Mouse (Mus musculus) granulocyte monocyte progenitor cell, adult 5-6 weeks (primary cell): ENCODE results near the gene C1d. TPM values are rescaled to one million over a fixed set of nuclear protein-coding genes. Genes with fewer than 3 reads are reported as not detected.

Source experiments
- total RNA-seq, 2 experiments: library from RNA; stranded (forward) in 1 of 2; stranded (reverse) in 1 of 2; fragments of 200-712, 200-1000 nt in 1 of 2; fragments of >200 nt in 1 of 2; fragmentation: Nextera tagmentation in 1 of 2; gene quantifications; 2 replicates each; pipeline ENCODE4 v1.2.3; 2014 to 2017

Gene C1d
- total RNA-seq, 2 experiments from 2014 or later, result 34.4 to 92.9 TPM

Other genes with a start within 250 kb of the C1d start
- gene Cnrip1, start 206.0 kb upstream of the C1d start, total RNA-seq (2014; fragmentation: Nextera tagmentation), result 0.92 and 1.7 TPM in 2 replicates
- 0.09 and 0.31 TPM in 2 replicates for gene Cnrip1, start 206.0 kb upstream of the C1d start, total RNA-seq (2017)
- 13.9 and 16.8 TPM in 2 replicates for gene Plek, start 205.2 kb upstream of the C1d start, total RNA-seq (2014; fragmentation: Nextera tagmentation)
- 27.5 and 27.9 TPM in 2 replicates for gene Plek, start 205.2 kb upstream of the C1d start, total RNA-seq (2017)
- 56.4 and 59.6 TPM in 2 replicates for gene Ppp3r1, start 98.3 kb upstream of the C1d start, total RNA-seq (2014; fragmentation: Nextera tagmentation)
- gene Ppp3r1, start 98.3 kb upstream of the C1d start, total RNA-seq (2017), result 61.9 and 70.4 TPM in 2 replicates
- 14.5 and 15.9 TPM in 2 replicates for gene Wdr92, start 75.5 kb upstream of the C1d start, total RNA-seq (2014; fragmentation: Nextera tagmentation)
- 35.1 and 41.6 TPM in 2 replicates for gene Wdr92, start 75.5 kb upstream of the C1d start, total RNA-seq (2017)
- 69.2 and 77.6 TPM in 2 replicates for gene Pno1, start 46.0 kb upstream of the C1d start, total RNA-seq (2014; fragmentation: Nextera tagmentation)
- 121 and 133 TPM in 2 replicates for gene Pno1, start 46.0 kb upstream of the C1d start, total RNA-seq (2017)